Mouse (Mus musculus): ENCODE results near the gene Grm4.

GRCm38 (mm10) chr17:27451216-27451615 lies 70.0 kb downstream of the Grm4 start:
- TF ChIP-seq CTCF (IDR thresholded peaks at IDR 0.05; ENCODE audit: low read depth) (no peak), EP300 (IDR thresholded peaks at IDR 0.05; ENCODE audit: low read depth) (no peak)

All from liver, embryonic 14.5 days (tissue).